Comparison of ENCODE assay signal across 11 mouse cellular contexts in genomic region chr6:117609476-117610404, GRCm38 (mm10).
DNase-seq lines count a peak whose midpoint lies in the region; ATAC-seq and TF ChIP-seq lines count a peak whose summit lies in the region.
"Had no signal": no experiment of that assay in that cellular context is flagged by ENCODE, and none has a peak within 500 bp of the region (broad histone marks: within the 10 kb centered on the region; RNA-seq: fewer than 3 reads in every experiment).

No protein-coding gene starts in this region.

- no peak overlapping the region for H3K4me3 ChIP-seq in hindbrain, embryonic 11.5 days (ENCODE audit: low read depth, low read length)
- no peak overlapping the region for H3K4me3 ChIP-seq in hindbrain, postnatal 0 days (ENCODE audit: low read length)
- H3K4me3 ChIP-seq in gastrocnemius, adult 2 months = no peak overlapping the region
- H3K4me3 ChIP-seq in limb, embryonic 14.5 days (replicated peaks; ENCODE audit: low read length) = no peak overlapping the region
- H3K4me3 ChIP-seq: midbrain, embryonic 10.5 days had no signal

- intact Hi-C loops in gastrocnemius, adult 2 months (cut with DNase I) = no loop called here

- peak; percentile 41 for DNase-seq in hindbrain, embryonic 11.5 days (ENCODE audit: low spot score)
- no peak for DNase-seq in hindbrain, postnatal 0 days (ENCODE audit: low spot score)
- DNase-seq in NIH3T3 (ENCODE audit: low read depth) = peak; percentile 94
- DNase-seq in gastrocnemius, adult 2 months = peak; percentile 32
- DNase-seq in limb, embryonic 14.5 days (ENCODE audit: low spot score) = peak; percentile 77
- no peak for DNase-seq in cerebellum, adult 18-20 months
- no peak for DNase-seq in layer of hippocampus, adult 8-10 months (ENCODE audit: low spot score in 2 of 2)
- DNase-seq: cerebellum, adult 2 months had no signal

- WGBS in hindbrain, embryonic 11.5 days = 68% methylated on average over 11 of the region's 11 CpGs
- WGBS in hindbrain, postnatal 0 days = 71% methylated on average over 11 of the region's 11 CpGs
- WGBS in limb, embryonic 14.5 days = 26% methylated on average over 11 of the region's 11 CpGs

- no peaks in the 10 kb centered on the region for H3K9me3 ChIP-seq in hindbrain, embryonic 11.5 days (ENCODE audit: control insufficient read depth, low read length)
- no peaks in the 10 kb centered on the region for H3K9me3 ChIP-seq in hindbrain, postnatal 0 days (ENCODE audit: low read length)
- H3K9me3 ChIP-seq in limb, embryonic 14.5 days (ENCODE audit: control insufficient read depth, low read length) = 0 out of 2 replicates have a peak, but pooled peaks cover 5% of the 10 kb centered on the region
- H3K9me3 ChIP-seq: midbrain, embryonic 10.5 days had no signal

- no peak overlapping the region for H3K4me2 ChIP-seq in hindbrain, embryonic 11.5 days (replicated peaks; ENCODE audit: low read depth, low read length)
- no peak overlapping the region for H3K4me2 ChIP-seq in hindbrain, postnatal 0 days (ENCODE audit: low read depth, low read length)
- no peak overlapping the region for H3K4me2 ChIP-seq in limb, embryonic 14.5 days (replicated peaks; ENCODE audit: low read depth, low read length, severe bottlenecking)

- no peak overlapping the region for H3K9ac ChIP-seq in hindbrain, embryonic 11.5 days (ENCODE audit: low read depth, low read length)
- H3K9ac ChIP-seq in hindbrain, postnatal 0 days (replicated peaks; ENCODE audit: low read length) = no peak overlapping the region
- H3K9ac ChIP-seq in limb, embryonic 14.5 days (ENCODE audit: low read depth, low read length, severe bottlenecking) = no peak overlapping the region

- H3K4me1 ChIP-seq in hindbrain, embryonic 11.5 days (replicated peaks; ENCODE audit: control insufficient read depth, insufficient read depth, low read length) = no peaks in the 10 kb centered on the region
- no peaks in the 10 kb centered on the region for H3K4me1 ChIP-seq in hindbrain, postnatal 0 days (ENCODE audit: insufficient read depth, low read length)
- H3K4me1 ChIP-seq in limb, embryonic 14.5 days (ENCODE audit: control insufficient read depth, insufficient read depth, low read length) = peaks cover 25% of the 10 kb centered on the region

- TF ChIP-seq POLR2A in limb, embryonic 14.5 days (IDR thresholded peaks at IDR 0.05; ENCODE audit: borderline replicate concordance, extremely low read depth, insufficient read depth, insufficient read length) = no peak

- no peak for TF ChIP-seq CTCF in hindbrain, postnatal 0 days (IDR thresholded peaks at IDR 0.05; ENCODE audit: low read depth)
- TF ChIP-seq CTCF in gastrocnemius, adult 2 months (IDR thresholded peaks at IDR 0.05) = no peak

- H3K27ac ChIP-seq in hindbrain, embryonic 11.5 days (ENCODE audit: low read depth, low read length) = no peak overlapping the region
- no peak overlapping the region for H3K27ac ChIP-seq in hindbrain, postnatal 0 days
- H3K27ac ChIP-seq in gastrocnemius, adult 2 months = peak overlapping the region; percentile 24; the same call in 1 of the 2 replicates
- no peak overlapping the region for H3K27ac ChIP-seq in limb, embryonic 14.5 days (replicated peaks; ENCODE audit: low read depth, low read length)
- H3K27ac ChIP-seq: midbrain, embryonic 10.5 days had no signal

- peak; percentile 33; the same call in 1 of the 2 replicates for ATAC-seq in hindbrain, embryonic 11.5 days (ENCODE audit: low FRiP score)
- no peak for ATAC-seq in hindbrain, postnatal 0 days
- ATAC-seq in limb, embryonic 14.5 days (ENCODE audit: low FRiP score, low read depth) = peak; percentile 72
- ATAC-seq in erythroid progenitor cell, adult 5-6 weeks (replicated peaks; ENCODE audit: low FRiP score, poor library complexity, severe bottlenecking) = no peak
- ATAC-seq: activated CD4-positive, CD25-positive, alpha-beta regulatory T cell, adult 4 months had no signal

- H3K36me3 ChIP-seq in hindbrain, embryonic 11.5 days (ENCODE audit: control insufficient read depth, insufficient read depth, low read length) = no peaks in the 10 kb centered on the region
- H3K36me3 ChIP-seq in hindbrain, postnatal 0 days (ENCODE audit: insufficient read depth, low read length) = no peaks in the 10 kb centered on the region
- H3K36me3 ChIP-seq in limb, embryonic 14.5 days (ENCODE audit: control insufficient read depth, insufficient read depth, low read length) = no peaks in the 10 kb centered on the region
- H3K36me3 ChIP-seq: midbrain, embryonic 10.5 days had no signal

- H3K27me3 ChIP-seq in hindbrain, embryonic 11.5 days (ENCODE audit: control insufficient read depth, insufficient read depth, low read length) = no peaks in the 10 kb centered on the region
- no peaks in the 10 kb centered on the region for H3K27me3 ChIP-seq in hindbrain, postnatal 0 days (ENCODE audit: insufficient read depth, low read length)
- no peaks in the 10 kb centered on the region for H3K27me3 ChIP-seq in limb, embryonic 14.5 days (ENCODE audit: control insufficient read depth, insufficient read depth, low read length)

Comparison
In these comparisons a context has a peak if more than half of its experiments do, and no peak if none do; other contexts are left out.
1. ATAC-seq: peak in hindbrain, embryonic 11.5 days (single experiment) and limb, embryonic 14.5 days (single experiment); none in hindbrain, postnatal 0 days (single experiment) and erythroid progenitor cell, adult 5-6 weeks (single experiment).
2. DNase-seq: peak in hindbrain, embryonic 11.5 days (single experiment), NIH3T3 (single experiment), gastrocnemius, adult 2 months (single experiment) and limb, embryonic 14.5 days (single experiment); none in hindbrain, postnatal 0 days (single experiment), cerebellum, adult 18-20 months (0 of 2) and layer of hippocampus, adult 8-10 months (0 of 2).